Mouse (Mus musculus): Measurements from ENCODE around the gene Ppcdc.

- TF ChIP-seq CTCF (IDR thresholded peaks at IDR 0.05; ENCODE audit: low read depth, low read length) (no peak), POLR2AphosphoS5 (IDR thresholded peaks at IDR 0.05; ENCODE audit: insufficient replicate concordance, low read depth, low read length) (no peak), GATA1 (IDR thresholded peaks at IDR 0.05; ENCODE audit: borderline replicate concordance, low read length) (no peak), TAL1 (conservative IDR thresholded peaks at IDR 0.05; ENCODE audit: low read depth, low read length) (no peak), GATA2 (IDR thresholded peaks at IDR 0.05; ENCODE audit: borderline replicate concordance, low read depth, low read length) (no peak)
Measured at GRCm38 (mm10) chr9:57392892-57393291, 47.0 kb downstream of the Ppcdc start.

All from G1E (cell line).